Mouse (Mus musculus) c-Kit-positive CD71-negative TER-119-negative erythroid progenitor cells, embryonic 14.5 days (primary cell): ENCODE data around the gene Arhgef12.

ENCODE experiments used
- DNase-seq: peaks from one replicate; pipeline ENCODE4 v3.0.0-alpha.2; 2013; ENCODE audit warnings: low read depth

Arhgef12 gene

GRCm38 (mm10) chr9:43076163-43076562 is 30.9 kb downstream of the Arhgef12 start:
- no peak for DNase-seq

GRCm38 (mm10) chr9:43074611-43075010 is 32.4 kb downstream of the Arhgef12 start:
- no peak for DNase-seq

- no peak for DNase-seq
Measured at GRCm38 (mm10) chr9:43071741-43072140, 35.3 kb downstream of the Arhgef12 start.

- DNase-seq, result no peak
Measured at GRCm38 (mm10) chr9:43071176-43071575, 35.9 kb downstream of the Arhgef12 start.

GRCm38 (mm10) chr9:43070566-43070965 is 36.5 kb downstream of the Arhgef12 start:
- no peak for DNase-seq

GRCm38 (mm10) chr9:43070153-43070552 is 36.9 kb downstream of the Arhgef12 start:
- no peak for DNase-seq

- DNase-seq, result no peak
Measured at GRCm38 (mm10) chr9:43067896-43068295, 39.1 kb downstream of the Arhgef12 start.

GRCm38 (mm10) chr9:43065231-43065630 is 41.8 kb downstream of the Arhgef12 start:
- DNase-seq, result no peak

- no peak for DNase-seq
Measured at GRCm38 (mm10) chr9:43061545-43061944, 45.5 kb downstream of the Arhgef12 start.

- no peak for DNase-seq
Measured at GRCm38 (mm10) chr9:43050391-43050790, 56.6 kb downstream of the Arhgef12 start.

GRCm38 (mm10) chr9:43044481-43044880 is 62.6 kb downstream of the Arhgef12 start:
- DNase-seq, result no peak

GRCm38 (mm10) chr9:43038466-43038865 is 68.6 kb downstream of the Arhgef12 start:
- no peak for DNase-seq

GRCm38 (mm10) chr9:43035208-43035607 is 71.8 kb downstream of the Arhgef12 start:
- DNase-seq, result no peak

- DNase-seq, result no peak
Measured at GRCm38 (mm10) chr9:43034273-43034672, 72.8 kb downstream of the Arhgef12 start.

GRCm38 (mm10) chr9:43027757-43028156 is 79.3 kb downstream of the Arhgef12 start:
- no peak for DNase-seq

- no peak for DNase-seq
Measured at GRCm38 (mm10) chr9:43021515-43022251, 85.4 kb downstream of the Arhgef12 start.

GRCm38 (mm10) chr9:43019656-43020055 is 87.4 kb downstream of the Arhgef12 start:
- DNase-seq, result no peak

GRCm38 (mm10) chr9:43015786-43016185 is 91.3 kb downstream of the Arhgef12 start:
- no peak for DNase-seq

- no peak for DNase-seq
Measured at GRCm38 (mm10) chr9:43015366-43015765, 91.7 kb downstream of the Arhgef12 start.

GRCm38 (mm10) chr9:43014886-43015285 is 92.2 kb downstream of the Arhgef12 start:
- DNase-seq, result no peak

GRCm38 (mm10) chr9:43012541-43012940 is 94.5 kb downstream of the Arhgef12 start:
- no peak for DNase-seq

GRCm38 (mm10) chr9:43011061-43011460 is 96.0 kb downstream of the Arhgef12 start:
- no peak for DNase-seq

- no peak for DNase-seq
Measured at GRCm38 (mm10) chr9:43003881-43004280, 103.2 kb downstream of the Arhgef12 start.

- no peak for DNase-seq
Measured at GRCm38 (mm10) chr9:43003017-43003416, 104.0 kb downstream of the Arhgef12 start.
